Mouse (Mus musculus): ENCODE data around the gene Mtmr10. TPM values are rescaled to one million over a fixed set of nuclear protein-coding genes. Genes with fewer than 3 reads are reported as not detected.

Gene Mtmr10
- polyA plus RNA-seq, 1 experiment from 2014 or later: 13.1 TPM

GRCm38 (mm10) chr7:64351087-64351486 is 63.6 kb downstream of the Mtmr10 start:
- DNase-seq: peak; percentile 55
- H3K36me3 ChIP-seq (ENCODE audit: control insufficient read depth, insufficient read depth, low read length): peaks cover 35% of the 10 kb centered on the region

DNA sequence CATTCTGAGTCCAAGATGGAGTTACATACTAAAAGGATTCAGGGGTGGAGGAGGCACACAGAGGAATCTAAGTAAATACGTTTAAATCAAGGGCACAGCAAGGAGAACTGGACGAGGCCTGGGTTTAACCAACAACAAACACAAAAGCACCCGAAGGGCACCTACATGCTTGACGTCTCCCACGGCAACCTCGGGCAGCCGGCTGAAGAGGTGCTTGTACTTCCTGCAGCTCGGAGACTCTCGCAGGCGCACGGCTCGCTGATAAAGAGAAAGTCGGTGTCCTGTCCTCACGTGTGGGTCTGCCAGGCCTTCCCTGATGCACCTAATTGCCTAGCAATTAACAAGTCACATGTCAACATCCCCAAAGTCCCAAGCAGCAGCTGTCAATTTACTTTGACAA is 66.8 kb downstream of the Mtmr10 start:
- Histone ChIP-seq H3K27me3 (ENCODE audit: control insufficient read depth, insufficient read depth, low read length) (no peaks in the 10 kb centered on the region), H3K9ac (replicated peaks; ENCODE audit: low read length) (no peak overlapping the region), H3K4me1 (ENCODE audit: control insufficient read depth, insufficient read depth, low read length) (no peaks in the 10 kb centered on the region), H3K36me3 (ENCODE audit: control insufficient read depth, insufficient read depth, low read length) (peaks cover 31% of the 10 kb centered on the region), H3K4me2 (ENCODE audit: low read length) (no peak overlapping the region), H3K4me3 (replicated peaks; ENCODE audit: low read depth, low read length) (no peak overlapping the region), H3K27ac (replicated peaks; ENCODE audit: low read depth, low read length) (no peak overlapping the region), H3K9me3 (ENCODE audit: control insufficient read depth, low read length) (no peaks in the 10 kb centered on the region)
- WGBS: 11% methylated on average over 14 of the region's 14 CpGs
- DNase-seq: peak; percentile 24
- ATAC-seq (ENCODE audit: low FRiP score, low TSS enrichment): no peak

More at GRCm38 (mm10) chr7:64351087-64351486, 63.6 kb downstream of the Mtmr10 start:
- Histone ChIP-seq H3K4me2 (ENCODE audit: low read length) (no peak overlapping the region), H3K27me3 (ENCODE audit: control insufficient read depth, insufficient read depth, low read length) (no peaks in the 10 kb centered on the region), H3K4me3 (replicated peaks; ENCODE audit: low read depth, low read length) (no peak overlapping the region), H3K9me3 (ENCODE audit: control insufficient read depth, low read length) (no peaks in the 10 kb centered on the region), H3K27ac (replicated peaks; ENCODE audit: low read depth, low read length) (peak overlapping the region; percentile 63), H3K4me1 (ENCODE audit: control insufficient read depth, insufficient read depth, low read length) (no peaks in the 10 kb centered on the region), H3K9ac (replicated peaks; ENCODE audit: low read length) (no peak overlapping the region)
- 57% methylated on average over 4 of the region's 4 CpGs for WGBS
- 0 out of 2 replicates have a peak, but pooled peaks have one; percentile 36 for ATAC-seq (ENCODE audit: low FRiP score, low TSS enrichment)

- no peak overlapping the region for H3K9ac ChIP-seq (replicated peaks; ENCODE audit: low read length)
- H3K27me3 ChIP-seq (ENCODE audit: control insufficient read depth, insufficient read depth, low read length): no peaks in the 10 kb centered on the region
- no peak for DNase-seq
- ATAC-seq (ENCODE audit: low FRiP score, low TSS enrichment): no peak
- H3K9me3 ChIP-seq (ENCODE audit: control insufficient read depth, low read length): no peaks in the 10 kb centered on the region
- no peak overlapping the region for H3K4me2 ChIP-seq (ENCODE audit: low read length)
- no peak overlapping the region for H3K4me3 ChIP-seq (replicated peaks; ENCODE audit: low read depth, low read length)
- H3K4me1 ChIP-seq (ENCODE audit: control insufficient read depth, insufficient read depth, low read length): no peaks in the 10 kb centered on the region
- peaks cover 33% of the 10 kb centered on the region for H3K36me3 ChIP-seq (ENCODE audit: control insufficient read depth, insufficient read depth, low read length)
- no peak overlapping the region for H3K27ac ChIP-seq (replicated peaks; ENCODE audit: low read depth, low read length)
- WGBS: 88% methylated on average over 5 of the region's 5 CpGs
These were observed 69.2 kb downstream of the Mtmr10 start for GRCm38 (mm10) chr7:64356661-64357060.

DNA sequence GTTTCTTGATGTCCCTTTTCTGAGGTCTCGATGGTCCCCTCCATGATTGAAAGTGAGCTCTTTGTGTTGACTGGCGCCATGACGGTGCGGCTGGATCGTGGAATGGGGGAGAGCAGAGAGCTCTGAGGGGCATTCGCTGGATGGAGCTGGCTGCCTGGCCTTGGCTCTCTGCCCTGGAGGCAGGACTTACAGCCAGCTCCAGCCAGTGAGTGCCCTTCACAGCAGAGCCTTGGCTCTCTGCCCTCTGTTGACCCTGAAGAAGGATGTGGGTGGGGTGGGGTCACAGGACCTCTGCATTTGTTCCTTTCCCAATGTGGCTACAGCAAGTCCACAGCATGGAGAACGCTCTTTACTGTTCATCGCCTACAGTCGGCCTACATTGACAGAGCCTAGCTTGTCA is 70.0 kb downstream of the Mtmr10 start:
- Histone ChIP-seq H3K4me3 (replicated peaks; ENCODE audit: low read depth, low read length) (no peak overlapping the region), H3K9ac (replicated peaks; ENCODE audit: low read length) (no peak overlapping the region), H3K4me1 (ENCODE audit: control insufficient read depth, insufficient read depth, low read length) (no peaks in the 10 kb centered on the region), H3K27ac (replicated peaks; ENCODE audit: low read depth, low read length) (no peak overlapping the region), H3K27me3 (ENCODE audit: control insufficient read depth, insufficient read depth, low read length) (no peaks in the 10 kb centered on the region), H3K9me3 (ENCODE audit: control insufficient read depth, low read length) (no peaks in the 10 kb centered on the region), H3K4me2 (ENCODE audit: low read length) (no peak overlapping the region), H3K36me3 (ENCODE audit: control insufficient read depth, insufficient read depth, low read length) (peaks cover 39% of the 10 kb centered on the region)
- WGBS: 88% methylated on average over 9 of the region's 9 CpGs
- no peak for ATAC-seq (ENCODE audit: low FRiP score, low TSS enrichment)
- no peak for DNase-seq

DNA sequence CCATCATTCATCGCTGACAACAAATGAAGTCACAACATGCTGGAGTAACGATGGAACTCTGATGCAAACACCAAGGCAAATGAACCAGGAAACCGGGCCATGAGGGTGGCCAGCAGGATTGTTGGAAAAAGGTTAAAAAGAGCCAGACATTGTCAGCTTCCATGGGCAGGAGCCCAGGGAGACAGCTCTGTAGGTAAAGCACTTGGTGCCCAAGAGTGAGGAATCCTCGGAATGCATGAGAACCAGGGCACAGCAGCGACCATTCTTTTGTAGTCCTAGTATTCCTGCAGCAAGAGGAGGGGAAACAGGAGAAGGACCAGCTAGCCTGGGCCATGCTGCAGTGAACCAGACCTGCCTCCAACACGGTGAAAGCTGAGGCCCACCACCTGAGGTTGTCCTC is 71.2 kb downstream of the Mtmr10 start:
- ATAC-seq (ENCODE audit: low FRiP score, low TSS enrichment): no peak
- DNase-seq: no peak
- no peaks in the 10 kb centered on the region for H3K9me3 ChIP-seq (ENCODE audit: control insufficient read depth, low read length)
- H3K36me3 ChIP-seq (ENCODE audit: control insufficient read depth, insufficient read depth, low read length): peaks cover 44% of the 10 kb centered on the region
- no peak overlapping the region for H3K27ac ChIP-seq (replicated peaks; ENCODE audit: low read depth, low read length)
- H3K4me1 ChIP-seq (ENCODE audit: control insufficient read depth, insufficient read depth, low read length): no peaks in the 10 kb centered on the region
- no peak overlapping the region for H3K4me2 ChIP-seq (ENCODE audit: low read length)
- H3K27me3 ChIP-seq (ENCODE audit: control insufficient read depth, insufficient read depth, low read length): no peaks in the 10 kb centered on the region
- no peak overlapping the region for H3K4me3 ChIP-seq (replicated peaks; ENCODE audit: low read depth, low read length)
- H3K9ac ChIP-seq (replicated peaks; ENCODE audit: low read length): no peak overlapping the region
- 86% methylated on average over 6 of the region's 6 CpGs for WGBS

GRCm38 (mm10) chr7:64359943-64360585 is 72.6 kb downstream of the Mtmr10 start:
- Histone ChIP-seq H3K9ac (replicated peaks; ENCODE audit: low read length) (no peak overlapping the region), H3K4me2 (ENCODE audit: low read length) (no peak overlapping the region), H3K36me3 (ENCODE audit: control insufficient read depth, insufficient read depth, low read length) (peaks cover 58% of the 10 kb centered on the region), H3K4me3 (replicated peaks; ENCODE audit: low read depth, low read length) (no peak overlapping the region), H3K9me3 (ENCODE audit: control insufficient read depth, low read length) (no peaks in the 10 kb centered on the region), H3K27me3 (ENCODE audit: control insufficient read depth, insufficient read depth, low read length) (no peaks in the 10 kb centered on the region), H3K27ac (replicated peaks; ENCODE audit: low read depth, low read length) (no peak overlapping the region), H3K4me1 (ENCODE audit: control insufficient read depth, insufficient read depth, low read length) (no peaks in the 10 kb centered on the region)
- 91% methylated on average over 20 of the region's 20 CpGs for WGBS
- ATAC-seq (ENCODE audit: low FRiP score, low TSS enrichment) (no peak), DNase-seq (no peak)

GRCm38 (mm10) chr7:64360586-64360945 is 73.1 kb downstream of the Mtmr10 start:
- 80% methylated on average over 3 of the region's 3 CpGs for WGBS
- DNase-seq: no peak
- H3K4me2 ChIP-seq (ENCODE audit: low read length): no peak overlapping the region
- H3K9ac ChIP-seq (replicated peaks; ENCODE audit: low read length): no peak overlapping the region
- H3K4me1 ChIP-seq (ENCODE audit: control insufficient read depth, insufficient read depth, low read length): no peaks in the 10 kb centered on the region
- no peaks in the 10 kb centered on the region for H3K9me3 ChIP-seq (ENCODE audit: control insufficient read depth, low read length)
- no peaks in the 10 kb centered on the region for H3K27me3 ChIP-seq (ENCODE audit: control insufficient read depth, insufficient read depth, low read length)
- ATAC-seq (ENCODE audit: low FRiP score, low TSS enrichment): no peak
- H3K4me3 ChIP-seq (replicated peaks; ENCODE audit: low read depth, low read length): no peak overlapping the region
- no peak overlapping the region for H3K27ac ChIP-seq (replicated peaks; ENCODE audit: low read depth, low read length)
- peaks cover 63% of the 10 kb centered on the region for H3K36me3 ChIP-seq (ENCODE audit: control insufficient read depth, insufficient read depth, low read length)

DNA sequence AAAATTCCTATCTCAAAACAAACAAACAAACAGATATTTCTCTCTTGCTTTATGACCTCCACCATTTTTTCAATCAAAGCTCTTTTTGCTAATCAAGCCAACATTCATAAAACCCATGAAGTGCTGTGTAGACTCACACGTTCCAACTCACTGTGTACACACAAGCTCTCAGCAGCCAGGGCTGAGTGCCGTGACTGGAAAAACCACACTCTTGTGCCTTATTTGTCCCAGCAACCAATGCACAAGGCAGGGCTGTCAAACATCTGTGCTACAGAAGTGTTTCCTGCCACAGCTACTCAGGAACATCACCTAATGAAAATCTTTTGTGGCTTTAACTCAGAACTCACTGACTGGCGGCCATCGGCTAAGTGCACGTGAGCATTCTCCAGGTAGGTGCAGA is 78.4 kb downstream of the Mtmr10 start:
- Histone ChIP-seq H3K27ac (replicated peaks; ENCODE audit: low read depth, low read length) (no peak overlapping the region), H3K4me1 (ENCODE audit: control insufficient read depth, insufficient read depth, low read length) (no peaks in the 10 kb centered on the region), H3K36me3 (ENCODE audit: control insufficient read depth, insufficient read depth, low read length) (peaks cover 75% of the 10 kb centered on the region), H3K9me3 (ENCODE audit: control insufficient read depth, low read length) (no peaks in the 10 kb centered on the region), H3K27me3 (ENCODE audit: control insufficient read depth, insufficient read depth, low read length) (no peaks in the 10 kb centered on the region), H3K4me2 (ENCODE audit: low read length) (no peak overlapping the region), H3K4me3 (replicated peaks; ENCODE audit: low read depth, low read length) (no peak overlapping the region), H3K9ac (replicated peaks; ENCODE audit: low read length) (no peak overlapping the region)
- WGBS: 91% methylated on average over 5 of the region's 5 CpGs
- ATAC-seq (ENCODE audit: low FRiP score, low TSS enrichment) (no peak), DNase-seq (no peak)

DNA sequence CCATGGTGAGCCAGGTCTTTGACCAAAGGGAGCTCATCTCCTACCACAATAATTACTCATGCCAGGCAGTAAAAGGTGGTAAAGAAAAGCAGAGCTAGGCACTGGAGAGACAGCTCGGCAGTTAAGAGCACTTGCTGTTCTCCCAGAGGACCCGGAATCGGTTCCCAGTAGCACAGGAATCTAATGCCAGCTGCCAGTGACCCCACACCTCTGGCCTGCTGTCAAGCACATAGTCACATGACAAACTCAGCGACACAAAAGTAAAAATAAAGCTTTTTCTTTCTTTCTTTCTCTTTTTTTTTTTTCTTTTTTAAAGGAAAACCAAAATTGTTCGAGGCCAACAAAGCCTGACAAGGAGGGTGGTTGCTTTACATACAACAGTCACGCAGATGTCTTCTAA is 82.4 kb downstream of the Mtmr10 start:
- Histone ChIP-seq H3K27ac (replicated peaks; ENCODE audit: low read depth, low read length) (no peak overlapping the region), H3K27me3 (ENCODE audit: control insufficient read depth, insufficient read depth, low read length) (no peaks in the 10 kb centered on the region), H3K36me3 (ENCODE audit: control insufficient read depth, insufficient read depth, low read length) (peaks cover 40% of the 10 kb centered on the region), H3K4me1 (ENCODE audit: control insufficient read depth, insufficient read depth, low read length) (peaks cover 5% of the 10 kb centered on the region), H3K9ac (replicated peaks; ENCODE audit: low read length) (no peak overlapping the region), H3K4me2 (ENCODE audit: low read length) (no peak overlapping the region), H3K9me3 (ENCODE audit: control insufficient read depth, low read length) (no peaks in the 10 kb centered on the region), H3K4me3 (replicated peaks; ENCODE audit: low read depth, low read length) (no peak overlapping the region)
- ATAC-seq (ENCODE audit: low FRiP score, low TSS enrichment): no peak
- 90% methylated on average over 6 of the region's 6 CpGs for WGBS
- no peak for DNase-seq

Measured in midbrain, embryonic 14.5 days (tissue).